Mouse (Mus musculus): ENCODE data around the gene Terf2ip. TPM values are rescaled to one million over a fixed set of nuclear protein-coding genes. Genes with fewer than 3 reads are reported as not detected.

The Terf2ip gene
- polyA plus RNA-seq, 1 experiment from 2014 or later = 23.1 TPM

Other genes starting within 250 kb of the Terf2ip start
- gene Cfdp1, start 157.1 kb upstream of the Terf2ip start, polyA plus RNA-seq (2015; fragmentation: Nextera tagmentation; extraction: Ambion mirVana) = 193 and 203 TPM in 2 replicates
- gene Tmem170, start 134.6 kb upstream of the Terf2ip start, polyA plus RNA-seq (2015; fragmentation: Nextera tagmentation; extraction: Ambion mirVana) = 10.1 and 10.9 TPM in 2 replicates
- 14.2 and 15.4 TPM in 2 replicates for gene Chst5, start 101.0 kb upstream of the Terf2ip start, polyA plus RNA-seq (2015; fragmentation: Nextera tagmentation; extraction: Ambion mirVana)
- gene Tmem231, start 77.5 kb upstream of the Terf2ip start, polyA plus RNA-seq (2015; fragmentation: Nextera tagmentation; extraction: Ambion mirVana) = 17.5 and 19.6 TPM in 2 replicates
- gene Gabarapl2, start 70.7 kb upstream of the Terf2ip start, polyA plus RNA-seq (2015; fragmentation: Nextera tagmentation; extraction: Ambion mirVana) = 195 and 218 TPM in 2 replicates
- gene Adat1, start 19.1 kb upstream of the Terf2ip start, polyA plus RNA-seq (2015; fragmentation: Nextera tagmentation; extraction: Ambion mirVana) = 7.5 and 8.8 TPM in 2 replicates
- 159 and 172 TPM in 2 replicates for gene Kars, start 75 bp upstream of the Terf2ip start, polyA plus RNA-seq (2015; fragmentation: Nextera tagmentation; extraction: Ambion mirVana)
- 0.58 and 0.60 TPM in 2 replicates for gene Gm6793, start 3.6 kb downstream of the Terf2ip start, polyA plus RNA-seq (2015; fragmentation: Nextera tagmentation; extraction: Ambion mirVana)